Mouse (Mus musculus) liver, postnatal 0 days (tissue): Measurements from ENCODE around the gene March8. TPM values are rescaled to one million over a fixed set of nuclear protein-coding genes. Genes with fewer than 3 reads are reported as not detected.

Source experiments
- ATAC-seq: fragments of 200-750 bp; cut with Nextera tagmentation; 2 replicates; pipeline ENCODE4 v1.8.0; 2017; ENCODE audit warnings: mild to moderate bottlenecking, moderate library complexity
- DNase-seq: peaks from one replicate; pipeline ENCODE4 v3.0.0-alpha.2; 2016
- H3K27ac ChIP-seq: fragments of 300-500 bp; sonication (generic); 2 replicates; pipeline ENCODE4 v1.5.1; 2014; ENCODE audit warnings: antibody characterized with exemption, moderate library complexity, mild to moderate bottlenecking, low read depth
- H3K27me3 ChIP-seq: fragments of 300-500 bp; sonication (generic); 2 replicates; pipeline ENCODE4 v1.6.1; 2014; ENCODE audit warnings: low read length, control low read depth, mixed read lengths; ENCODE audit not compliant: insufficient read depth
- H3K36me3 ChIP-seq: fragments of 300-500 bp; sonication (generic); replicated peaks from 2 replicates; pipeline ENCODE4 v1.6.1; 2014; ENCODE audit warnings: mild to moderate bottlenecking, control low read depth, low read length, moderate library complexity, mixed read lengths; ENCODE audit not compliant: insufficient read depth
- H3K4me1 ChIP-seq: fragments of 300-500 bp; sonication (generic); 2 replicates; pipeline ENCODE4 v1.6.1; 2014; ENCODE audit warnings: antibody characterized with exemption, mild to moderate bottlenecking, control low read depth; ENCODE audit not compliant: insufficient read depth
- H3K4me2 ChIP-seq: fragments of 300-500 bp; sonication (generic); 2 replicates; pipeline ENCODE4 v1.6.1; 2014; ENCODE audit warnings: low read depth, mild to moderate bottlenecking, low read length, moderate library complexity, mixed read lengths
- H3K4me3 ChIP-seq: fragments of 300-500 bp; sonication (generic); 2 replicates; pipeline ENCODE4 v1.5.1; 2014; ENCODE audit warnings: low read depth, low read length
- H3K9ac ChIP-seq: fragments of 300-500 bp; sonication (generic); replicated peaks from 2 replicates; pipeline ENCODE4 v1.6.1; 2014; ENCODE audit warnings: mild to moderate bottlenecking, moderate library complexity
- H3K9me3 ChIP-seq: fragments of 300-500 bp; sonication (generic); 2 replicates; pipeline ENCODE4 v1.6.1; 2016; ENCODE audit warnings: mild to moderate bottlenecking, control low read depth, low read length, mixed read lengths
- CTCF ChIP-seq: sonication (generic); IDR thresholded peaks from 2 replicates; pipeline ENCODE4 v1.5.1; 2016; ENCODE audit warnings: antibody characterized with exemption, low read depth
- EP300 ChIP-seq: IDR thresholded peaks from 2 replicates; pipeline ENCODE4 v1.6.1; 2016; ENCODE audit warnings: antibody characterized with exemption, low read depth, mild to moderate bottlenecking
- WGBS: fragments of 180-500 bp; shearing (Covaris S2); extraction: QIAGEN DNeasy Blood & Tissue Kit; methylation state at CpG from one replicate; pipeline ENCODE4 v1.1.7; 2014; ENCODE audit not compliant: insufficient replicate concordance; 5-methylcytosine and 5-hydroxymethylcytosine counted together
- polyA plus RNA-seq: library from polyadenylated mRNA; unstranded; fragments of >200 nt; fragmentation: Nextera tagmentation; extraction: Ambion mirVana; gene quantifications from 2 replicates; pipeline ENCODE4 v1.2.1, GENCODE M21; 2015

Gene March8
- polyA plus RNA-seq, 1 experiment from 2014 or later: 40.5 TPM

DNA sequence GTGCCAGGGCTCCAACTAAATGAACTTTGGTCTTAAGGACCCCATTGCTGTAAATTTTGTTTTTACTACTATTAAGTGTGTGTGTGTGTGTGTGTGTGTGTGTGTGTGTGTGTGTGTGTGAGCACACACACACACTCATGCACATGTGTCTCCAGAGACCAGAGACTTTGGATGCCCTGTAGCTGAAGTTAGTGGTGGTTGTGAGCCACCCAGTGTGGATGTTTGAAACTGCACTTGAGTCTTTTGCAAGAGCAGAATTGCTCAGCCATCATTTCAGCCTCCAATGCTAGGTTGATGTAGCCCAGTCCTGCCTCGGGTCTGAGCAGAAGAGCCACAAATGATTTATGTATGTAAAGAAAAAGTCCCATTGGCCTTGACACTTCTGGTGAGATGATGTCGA, 85.8 kb downstream of the March8 start:
- H3K4me3 ChIP-seq: no peak overlapping the region
- 40% methylated on average over 2 of the region's 2 CpGs for WGBS
- no peaks in the 10 kb centered on the region for H3K36me3 ChIP-seq
- no peak overlapping the region for H3K27ac ChIP-seq
- ATAC-seq (no peak), DNase-seq (no peak)
- TF ChIP-seq CTCF: peak; percentile 64
- no peak for TF ChIP-seq EP300
- H3K27me3 ChIP-seq: no peaks in the 10 kb centered on the region
- no peaks in the 10 kb centered on the region for H3K4me1 ChIP-seq
- no peaks in the 10 kb centered on the region for H3K9me3 ChIP-seq
- H3K9ac ChIP-seq: no peak overlapping the region
- H3K4me2 ChIP-seq: no peak overlapping the region

DNA sequence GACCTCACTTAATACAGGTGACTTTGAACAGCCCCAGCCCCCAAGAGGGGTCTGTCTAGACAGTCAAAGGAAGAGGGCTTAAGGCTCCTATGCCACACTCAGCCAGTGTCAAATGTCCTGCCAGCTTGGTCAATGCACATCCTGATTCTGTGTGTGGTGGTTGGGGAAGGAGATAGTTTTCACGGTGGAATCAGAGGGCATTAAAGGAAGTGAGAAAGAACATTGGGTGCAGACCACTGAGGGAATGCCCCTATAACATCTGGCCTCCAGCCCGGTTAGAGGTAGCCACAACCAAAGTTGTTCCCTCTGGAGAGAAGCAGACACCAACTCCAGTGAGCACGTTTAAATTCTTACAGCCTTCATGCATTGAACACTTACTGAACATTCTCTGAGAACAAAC, 89.7 kb downstream of the March8 start:
- Histone ChIP-seq H3K27me3 (no peaks in the 10 kb centered on the region), H3K9ac (no peak overlapping the region), H3K4me2 (no peak overlapping the region), H3K4me1 (no peaks in the 10 kb centered on the region), H3K36me3 (no peaks in the 10 kb centered on the region), H3K9me3 (no peaks in the 10 kb centered on the region), H3K4me3 (no peak overlapping the region), H3K27ac (no peak overlapping the region)
- 65% methylated on average over 3 of the region's 3 CpGs for WGBS
- DNase-seq (no peak), ATAC-seq (no peak)
- TF ChIP-seq EP300: no peak

GRCm38 (mm10) chr6:116428282-116428681, 90.5 kb downstream of the March8 start:
- ATAC-seq (no peak), DNase-seq (peak; percentile 54)
- no peaks in the 10 kb centered on the region for H3K4me1 ChIP-seq
- no peaks in the 10 kb centered on the region for H3K9me3 ChIP-seq
- H3K27ac ChIP-seq: no peak overlapping the region
- 48% methylated on average over 5 of the region's 5 CpGs for WGBS
- no peaks in the 10 kb centered on the region for H3K27me3 ChIP-seq
- no peaks in the 10 kb centered on the region for H3K36me3 ChIP-seq
- no peak overlapping the region for H3K9ac ChIP-seq
- no peak overlapping the region for H3K4me2 ChIP-seq
- TF ChIP-seq CTCF (peak; percentile 65), EP300 (no peak)
- H3K4me3 ChIP-seq: no peak overlapping the region

DNA sequence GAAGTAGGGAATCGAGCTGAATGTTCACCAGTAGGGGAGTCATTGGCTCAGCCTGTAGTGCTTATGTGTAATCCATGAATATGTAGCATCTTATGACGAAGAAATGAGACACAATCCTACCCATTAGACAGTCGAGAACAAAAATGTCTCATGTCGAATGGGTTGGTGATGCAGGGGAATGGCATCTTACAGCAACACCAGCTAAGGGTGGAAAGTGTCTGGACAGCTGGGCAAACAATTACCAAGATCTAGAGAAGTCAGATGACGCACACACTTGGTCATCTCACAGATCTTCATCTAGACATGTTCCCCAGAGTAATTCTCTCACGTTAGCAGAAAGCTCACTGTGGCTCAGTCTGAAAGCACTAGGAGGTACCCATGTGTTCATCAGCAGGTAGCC, 101.0 kb downstream of the March8 start:
- no peak for ATAC-seq
- TF ChIP-seq CTCF: no peak
- TF ChIP-seq EP300: no peak
- Histone ChIP-seq H3K9me3 (no peaks in the 10 kb centered on the region), H3K27ac (no peak overlapping the region), H3K4me3 (no peak overlapping the region), H3K9ac (no peak overlapping the region), H3K4me1 (0 out of 2 replicates have a peak, but pooled peaks cover 2% of the 10 kb centered on the region), H3K36me3 (no peaks in the 10 kb centered on the region), H3K27me3 (no peaks in the 10 kb centered on the region), H3K4me2 (no peak overlapping the region)
- WGBS: 68% methylated on average over 6 of the region's 6 CpGs
- DNase-seq: no peak

- no peak overlapping the region for H3K9ac ChIP-seq
- H3K36me3 ChIP-seq: no peaks in the 10 kb centered on the region
- no peak for TF ChIP-seq CTCF
- no peak for TF ChIP-seq EP300
- no peak overlapping the region for H3K4me3 ChIP-seq
- H3K27ac ChIP-seq: no peak overlapping the region
- H3K27me3 ChIP-seq: no peaks in the 10 kb centered on the region
- ATAC-seq (no peak), DNase-seq (no peak)
- H3K4me1 ChIP-seq: 0 out of 2 replicates have a peak, but pooled peaks cover 2% of the 10 kb centered on the region
- 69% methylated on average over 6 of the region's 6 CpGs for WGBS
- no peaks in the 10 kb centered on the region for H3K9me3 ChIP-seq
- no peak overlapping the region for H3K4me2 ChIP-seq
Observed at GRCm38 (mm10) chr6:116439531-116439930, 101.7 kb downstream of the March8 start.

GRCm38 (mm10) chr6:116440447-116440846, 102.6 kb downstream of the March8 start:
- no peak overlapping the region for H3K4me2 ChIP-seq
- H3K36me3 ChIP-seq: no peaks in the 10 kb centered on the region
- no peak for DNase-seq
- WGBS: 65% methylated on average over 4 of the region's 4 CpGs
- no peak for ATAC-seq
- H3K4me1 ChIP-seq: 0 out of 2 replicates have a peak, but pooled peaks cover 2% of the 10 kb centered on the region
- no peak overlapping the region for H3K27ac ChIP-seq
- H3K9ac ChIP-seq: no peak overlapping the region
- H3K27me3 ChIP-seq: no peaks in the 10 kb centered on the region
- TF ChIP-seq CTCF (no peak), EP300 (no peak)
- no peak overlapping the region for H3K4me3 ChIP-seq
- no peaks in the 10 kb centered on the region for H3K9me3 ChIP-seq

GRCm38 (mm10) chr6:116440849-116441248, 103.0 kb downstream of the March8 start:
- H3K27me3 ChIP-seq: no peaks in the 10 kb centered on the region
- no peaks in the 10 kb centered on the region for H3K9me3 ChIP-seq
- no peak for ATAC-seq
- no peak overlapping the region for H3K27ac ChIP-seq
- WGBS: 51% methylated on average over 4 of the region's 4 CpGs
- H3K4me1 ChIP-seq: 0 out of 2 replicates have a peak, but pooled peaks cover 2% of the 10 kb centered on the region
- no peaks in the 10 kb centered on the region for H3K36me3 ChIP-seq
- H3K4me3 ChIP-seq: no peak overlapping the region
- TF ChIP-seq EP300 (no peak), CTCF (no peak)
- H3K9ac ChIP-seq: no peak overlapping the region
- no peak for DNase-seq
- H3K4me2 ChIP-seq: no peak overlapping the region
